Mouse (Mus musculus) brain, embryonic 18.5 days (tissue): ENCODE measurements around the gene Gm47841.

Source experiments
- DNase-seq: peaks from one replicate; pipeline ENCODE4 v3.0.0-alpha.2; 2012; ENCODE audit warnings: low read depth, low spot score

Gene Gm47841

DNA sequence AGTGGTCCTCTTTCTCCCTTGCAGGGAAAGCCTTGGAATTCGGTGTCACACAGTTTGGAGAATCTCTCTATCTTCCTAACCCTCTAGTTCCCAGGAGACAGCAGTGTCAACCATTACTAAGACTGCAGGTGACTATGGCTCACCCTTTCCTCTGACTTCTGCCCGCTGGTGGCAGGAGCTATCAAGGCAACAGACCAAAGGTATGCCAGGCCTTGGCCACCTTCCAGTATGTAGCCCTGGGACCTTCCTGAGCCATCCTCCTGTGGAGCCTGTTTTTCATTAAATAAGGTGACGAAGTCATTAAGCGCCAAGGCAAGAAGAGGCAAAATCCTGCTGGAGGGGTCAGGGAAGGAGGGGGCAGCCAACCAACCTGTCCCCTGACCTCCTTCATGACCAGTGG lies 28.0 kb upstream of the Gm47841 start:
- DNase-seq: no peak

- no peak for DNase-seq
Observed at GRCm38 (mm10) chr15:101074067-101074466, 26.9 kb upstream of the Gm47841 start.

DNA sequence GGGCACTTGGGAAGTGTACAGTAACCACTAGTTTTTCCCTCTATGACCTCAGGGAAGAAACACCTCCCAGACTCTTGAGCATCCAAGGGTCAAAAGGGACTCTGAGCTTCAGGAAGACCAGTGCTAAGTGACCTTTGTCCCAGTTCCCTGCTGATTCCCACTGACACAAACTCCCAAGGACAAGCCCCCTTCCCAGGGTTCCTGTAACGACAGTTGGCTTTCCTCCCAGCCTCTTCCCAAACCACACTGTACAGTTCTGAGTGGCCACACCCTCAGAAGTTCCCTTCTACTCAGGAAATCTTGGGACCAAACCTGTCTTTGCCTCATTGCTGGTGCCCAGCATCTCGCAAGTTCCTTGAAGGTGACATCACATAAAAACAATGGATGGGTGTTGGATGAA lies 25.5 kb upstream of the Gm47841 start:
- no peak for DNase-seq

- DNase-seq: no peak
Observed at GRCm38 (mm10) chr15:101070762-101071161, 23.6 kb upstream of the Gm47841 start.

DNA sequence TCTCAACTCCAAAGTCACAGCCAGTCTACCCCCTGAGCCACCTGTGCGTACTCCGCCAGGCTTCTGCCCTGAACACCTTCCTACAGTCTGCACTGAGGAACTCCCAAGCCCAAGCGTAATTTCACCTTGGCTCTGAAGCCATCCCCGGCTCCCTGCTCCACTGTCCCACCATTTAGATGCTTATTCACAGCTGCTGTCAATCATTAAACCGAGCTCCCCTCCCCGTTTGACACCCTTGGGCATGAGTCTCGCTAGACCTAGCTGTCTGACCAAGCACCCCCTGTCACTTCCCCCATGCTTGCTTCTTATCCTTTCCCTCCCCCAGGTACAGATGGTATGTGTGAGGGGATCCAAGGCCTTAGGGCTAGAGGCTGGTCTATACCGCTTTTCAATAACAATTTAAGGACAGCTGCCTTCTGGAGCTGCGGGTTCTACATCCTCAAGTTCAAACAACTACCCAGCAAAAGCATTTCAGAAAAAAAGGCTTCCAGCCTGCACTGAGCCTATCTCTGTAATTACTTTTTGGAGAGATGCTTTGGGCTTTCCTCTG lies 22.5 kb upstream of the Gm47841 start:
- DNase-seq: no peak

DNA sequence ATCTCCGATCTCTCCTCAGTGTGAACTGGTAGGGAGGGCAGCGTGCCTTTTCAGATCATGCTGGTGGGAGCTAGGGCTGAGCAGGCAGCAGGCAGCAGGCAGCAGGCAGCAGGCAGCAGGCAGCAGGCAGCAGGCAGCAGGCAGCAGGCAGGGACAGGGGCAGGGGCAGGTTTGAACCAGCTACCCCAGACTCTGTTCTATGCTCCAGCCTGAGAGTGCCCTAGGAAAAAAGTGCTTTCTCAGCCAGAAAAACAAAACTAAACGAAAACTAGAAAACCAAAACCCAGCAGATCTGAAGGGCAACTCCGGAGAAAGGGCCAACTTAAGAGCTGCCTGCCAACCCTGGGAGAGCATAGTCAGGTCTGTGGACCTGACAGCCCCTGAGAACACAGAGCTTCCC lies 21.5 kb upstream of the Gm47841 start:
- DNase-seq: no peak

GRCm38 (mm10) chr15:101068029-101068428 lies 20.8 kb upstream of the Gm47841 start:
- DNase-seq: no peak

GRCm38 (mm10) chr15:101066920-101067696 lies 19.9 kb upstream of the Gm47841 start:
- no peak for DNase-seq

DNA sequence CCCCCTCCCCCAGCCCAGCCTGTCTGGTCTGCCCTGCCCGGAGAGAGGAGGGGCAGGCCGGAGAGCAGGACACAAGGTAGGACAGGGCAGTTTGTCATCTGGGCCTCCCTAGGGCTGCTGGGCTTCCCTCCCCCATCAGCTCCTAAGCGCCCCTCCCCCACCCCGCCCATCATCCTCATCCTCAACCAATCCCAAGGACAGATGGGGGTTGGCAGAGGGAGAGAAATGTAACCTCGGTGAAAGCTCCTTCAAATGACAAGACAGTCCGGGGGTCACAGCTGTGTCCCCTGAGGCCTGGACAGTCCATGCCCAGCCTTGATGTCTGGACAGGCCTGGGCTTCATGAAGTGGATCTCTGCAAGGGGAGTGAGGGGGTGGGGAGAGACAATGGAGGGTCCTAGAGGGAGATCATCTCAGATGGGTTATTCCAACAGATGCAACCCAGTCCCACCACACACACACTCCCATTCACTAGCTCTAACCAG lies 19.2 kb upstream of the Gm47841 start:
- no peak for DNase-seq

- no peak for DNase-seq
Observed at GRCm38 (mm10) chr15:101065069-101065468, 17.9 kb upstream of the Gm47841 start.

GRCm38 (mm10) chr15:101060280-101060852 lies 13.2 kb upstream of the Gm47841 start:
- no peak for DNase-seq

- DNase-seq: no peak
Observed at GRCm38 (mm10) chr15:101059570-101060279, 12.5 kb upstream of the Gm47841 start.

DNA sequence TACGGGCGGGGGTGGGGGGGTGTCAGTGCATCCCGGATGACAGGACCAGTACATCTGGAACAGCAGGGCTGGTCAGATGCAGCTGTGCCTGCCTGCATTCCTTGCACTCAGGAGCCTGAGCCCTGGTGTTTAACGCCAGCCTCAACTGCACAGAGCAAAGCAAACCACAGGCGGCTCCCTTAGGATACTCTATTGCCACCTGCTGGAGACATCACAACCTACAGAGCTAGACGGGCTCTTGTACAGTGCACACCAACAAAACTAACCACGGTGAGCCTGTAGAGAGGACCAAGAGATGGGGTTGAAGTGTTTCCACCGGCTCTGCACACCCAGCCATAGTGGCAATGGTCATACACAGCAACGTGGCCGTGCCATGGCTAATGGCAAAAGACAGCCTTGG lies 9.0 kb upstream of the Gm47841 start:
- DNase-seq: no peak

- no peak for DNase-seq
Observed at GRCm38 (mm10) chr15:101054541-101054940, 7.3 kb upstream of the Gm47841 start.

- DNase-seq: no peak
Observed at GRCm38 (mm10) chr15:101053832-101054459, 6.7 kb upstream of the Gm47841 start.

DNA sequence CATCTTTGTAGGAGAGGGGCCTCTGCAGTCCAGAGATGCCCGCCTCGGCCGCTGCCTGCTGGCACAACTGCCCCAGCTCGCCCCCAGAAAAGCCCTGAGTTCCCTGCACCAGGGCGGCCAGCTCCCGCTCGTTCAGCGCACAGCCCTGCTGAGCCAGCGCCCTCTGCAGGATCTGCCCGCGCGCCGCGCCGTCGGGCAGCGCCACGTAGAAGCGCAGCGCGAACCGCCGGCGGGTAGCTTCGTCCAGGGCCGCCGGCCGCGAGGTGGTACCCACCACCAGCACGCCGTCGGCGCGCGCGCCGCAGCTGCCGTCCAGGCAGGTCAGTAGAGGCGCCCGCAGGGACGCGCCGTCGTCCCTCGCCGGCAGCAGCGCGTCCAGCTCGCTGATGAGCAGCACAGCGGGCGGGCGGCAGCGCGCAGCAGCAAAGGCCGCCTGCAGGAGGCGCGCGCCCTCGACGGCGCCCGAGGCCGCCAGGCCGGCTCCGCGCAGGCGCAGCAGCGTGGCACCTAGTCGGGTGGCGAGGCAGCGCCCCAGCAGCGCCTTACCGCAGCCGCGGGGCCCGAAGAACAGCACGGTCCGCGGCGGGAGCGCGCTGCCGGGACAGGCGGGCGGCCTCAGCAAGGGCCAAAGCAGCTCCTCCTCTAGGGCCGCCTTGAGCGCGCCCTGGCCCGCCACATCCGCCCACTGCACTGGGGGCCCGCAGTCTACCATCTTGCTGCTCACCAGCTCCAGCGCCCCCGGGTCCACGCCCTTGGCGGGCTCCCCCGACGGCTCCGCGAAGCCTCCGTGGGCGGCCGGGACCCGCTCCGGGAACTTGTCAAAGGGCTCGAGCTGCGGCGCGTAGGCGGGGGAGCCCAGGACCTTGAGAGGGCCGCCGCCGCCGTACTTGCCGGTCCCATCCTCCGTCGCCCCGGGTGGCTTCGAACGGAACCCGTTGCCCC lies 5.6 kb upstream of the Gm47841 start:
- DNase-seq: no peak

- DNase-seq: no peak
Observed at GRCm38 (mm10) chr15:101051869-101052268, 4.7 kb upstream of the Gm47841 start.

DNA sequence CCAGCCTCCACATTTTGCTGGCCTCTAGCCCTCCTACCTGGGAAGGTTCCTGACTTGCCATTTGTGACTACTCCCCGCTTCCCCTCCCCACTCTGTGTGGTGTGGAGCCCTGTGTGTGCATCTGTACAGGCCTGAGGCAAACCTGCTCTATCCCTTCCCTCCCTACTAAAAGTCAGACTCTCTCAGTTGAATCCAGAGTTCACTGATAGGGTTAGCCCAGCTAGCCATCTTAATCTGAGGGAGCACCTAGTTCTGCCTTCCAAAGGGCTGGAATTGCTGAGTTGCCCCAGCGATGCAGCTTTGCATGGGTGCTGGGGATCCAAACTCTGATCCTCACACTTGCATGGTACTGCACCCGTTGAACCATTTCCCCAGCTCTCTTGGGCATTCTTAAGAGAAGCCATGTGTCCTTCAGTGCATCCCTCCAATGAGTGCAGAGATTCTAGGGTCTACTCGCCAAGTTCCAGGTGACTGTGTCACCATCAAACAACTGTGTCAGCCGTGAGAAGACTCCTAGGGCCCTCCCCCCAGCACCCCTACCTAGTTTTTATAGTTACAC lies 1.2 kb upstream of the Gm47841 start:
- no peak for DNase-seq

- DNase-seq: no peak
Observed at GRCm38 (mm10) chr15:101046527-101047193, 537 bp downstream of the Gm47841 start.

DNA sequence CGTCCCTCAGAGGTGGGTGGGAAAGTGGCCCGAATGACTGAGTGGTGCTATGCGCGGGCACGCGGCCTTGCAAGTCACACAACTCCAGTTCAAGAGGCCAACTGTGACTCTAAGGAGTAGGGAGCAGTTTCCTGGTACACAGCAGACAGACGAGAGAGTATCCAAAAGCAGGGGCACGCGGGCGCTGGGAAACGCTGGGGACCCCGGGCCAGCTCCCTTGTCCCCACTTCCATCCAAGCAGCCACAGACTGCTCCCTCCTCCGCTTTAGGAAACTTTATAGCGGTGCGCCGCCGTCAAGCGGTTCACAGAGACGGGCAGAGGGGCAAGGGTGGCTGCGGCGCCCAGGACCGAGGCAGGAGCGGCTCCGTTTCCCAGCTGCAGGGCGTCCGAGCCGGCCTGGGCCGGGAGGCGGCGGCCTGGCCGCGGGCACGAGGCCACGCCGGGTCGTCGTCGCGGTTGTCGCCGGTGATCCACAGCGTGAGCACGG lies 1.1 kb downstream of the Gm47841 start:
- DNase-seq: no peak
